Mouse (Mus musculus): ENCODE measurements at regions not wholly inside any gene's neighbourhood (a gene's known extent, or its start where the extent isn't known, plus 50 kb on each side); places are given as distances from the start of the nearest gene placed in this dataset.

DNA sequence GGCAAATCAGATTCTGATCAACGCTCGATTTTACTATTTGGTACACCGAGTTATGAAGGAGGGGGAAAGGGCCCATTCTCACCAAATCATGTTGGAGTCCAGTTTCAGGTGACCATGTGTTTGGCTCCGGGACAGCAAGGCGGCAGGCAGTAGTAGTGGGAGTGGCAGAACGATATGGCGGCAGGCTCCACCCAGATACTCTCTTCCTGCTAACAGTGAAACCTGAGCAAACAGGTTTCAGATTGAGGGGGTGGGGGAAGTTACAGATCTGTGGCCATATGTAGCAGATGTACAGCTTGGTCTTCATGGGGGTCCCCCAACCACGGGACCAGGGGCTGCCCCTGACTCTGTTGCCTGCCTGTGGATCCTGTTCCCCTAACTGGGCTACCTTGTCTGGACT is 224.6 kb upstream of the Prok2 start:
- DNase-seq (ENCODE audit: extremely low spot score in 1 of 2, low spot score in 1 of 2): no peak

DNA sequence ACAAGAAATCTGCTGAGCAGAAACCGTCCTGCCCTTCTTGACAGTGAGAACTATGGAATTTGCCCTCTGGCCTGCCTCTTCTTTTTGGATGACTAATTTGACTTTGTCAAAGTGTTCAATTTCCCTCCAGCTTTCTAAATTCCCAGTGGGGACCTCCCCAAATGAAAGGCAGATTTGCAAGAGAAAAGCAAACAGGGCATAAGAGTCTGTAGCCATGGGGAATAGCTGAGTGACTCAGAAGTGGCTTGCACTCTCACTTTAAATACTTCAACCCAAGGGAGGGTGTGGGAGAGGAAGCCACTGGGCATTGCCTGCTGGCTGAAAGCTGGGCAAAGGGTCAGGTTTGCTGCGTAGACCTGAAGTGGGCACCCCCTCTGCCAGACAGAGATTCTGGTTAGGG is 220.7 kb upstream of the Prok2 start:
- DNase-seq (ENCODE audit: extremely low spot score in 1 of 2, low spot score in 1 of 2): no peak

DNA sequence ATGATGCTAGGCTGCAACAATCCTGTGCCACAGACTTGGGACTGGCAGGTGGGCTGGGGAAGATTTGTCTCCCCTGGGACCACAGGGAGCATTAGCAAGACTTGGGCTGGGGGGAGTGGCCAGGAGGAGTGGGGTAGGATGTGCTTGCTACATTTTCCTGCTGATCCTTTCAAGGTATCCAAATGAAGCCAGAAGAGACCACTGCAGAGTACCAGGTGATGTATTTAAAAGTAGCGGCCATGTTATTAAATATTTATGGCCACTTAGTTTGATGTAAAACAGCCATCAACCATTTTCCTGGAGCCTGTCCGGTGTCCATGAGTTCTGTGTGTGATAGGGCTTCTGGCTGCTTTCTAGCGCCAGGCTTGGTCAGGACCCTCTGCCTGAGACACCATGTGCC is 220.3 kb upstream of the Prok2 start:
- DNase-seq (ENCODE audit: extremely low spot score in 1 of 2, low spot score in 1 of 2): no peak

DNA sequence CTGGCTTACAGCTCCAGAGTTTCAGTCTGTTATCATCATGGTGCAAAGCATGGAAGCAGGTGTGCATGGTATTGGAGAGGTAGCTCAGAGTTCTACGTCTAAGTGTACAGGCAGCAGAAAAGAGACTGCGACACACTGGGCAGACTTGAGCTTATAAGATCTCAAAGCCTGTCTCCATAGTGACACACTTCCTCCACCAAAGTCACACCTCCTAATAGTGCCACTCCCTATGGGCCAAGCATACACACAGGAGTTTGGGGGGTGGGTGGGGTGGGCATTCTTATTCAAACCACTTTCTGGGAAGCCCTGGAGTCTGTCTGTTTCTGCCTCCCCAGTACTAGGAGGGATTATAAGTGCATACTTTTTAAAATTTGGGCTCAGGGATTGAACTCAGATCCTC is 219.5 kb upstream of the Prok2 start:
- DNase-seq (ENCODE audit: extremely low spot score in 1 of 2, low spot score in 1 of 2): no peak

DNA sequence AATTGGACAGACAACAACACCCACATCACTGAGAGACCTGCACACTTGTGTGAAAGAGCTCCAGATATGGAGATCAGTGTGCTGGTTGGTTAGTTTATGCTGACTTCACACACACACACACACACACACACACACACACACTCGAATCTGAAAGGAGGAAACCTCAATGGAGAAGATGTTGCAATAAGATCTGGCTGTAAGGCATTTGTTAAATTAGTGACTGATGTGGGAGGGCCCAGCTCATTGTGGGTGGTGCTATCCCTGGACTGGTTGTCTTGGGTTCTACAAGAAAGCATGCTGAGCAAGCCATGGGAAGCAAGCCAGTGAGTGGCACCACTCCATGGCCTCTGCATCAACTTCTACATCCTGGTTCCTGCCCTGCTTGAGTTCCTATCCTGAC is 216.8 kb upstream of the Prok2 start:
- DNase-seq (ENCODE audit: extremely low spot score in 1 of 2, low spot score in 1 of 2): no peak

DNA sequence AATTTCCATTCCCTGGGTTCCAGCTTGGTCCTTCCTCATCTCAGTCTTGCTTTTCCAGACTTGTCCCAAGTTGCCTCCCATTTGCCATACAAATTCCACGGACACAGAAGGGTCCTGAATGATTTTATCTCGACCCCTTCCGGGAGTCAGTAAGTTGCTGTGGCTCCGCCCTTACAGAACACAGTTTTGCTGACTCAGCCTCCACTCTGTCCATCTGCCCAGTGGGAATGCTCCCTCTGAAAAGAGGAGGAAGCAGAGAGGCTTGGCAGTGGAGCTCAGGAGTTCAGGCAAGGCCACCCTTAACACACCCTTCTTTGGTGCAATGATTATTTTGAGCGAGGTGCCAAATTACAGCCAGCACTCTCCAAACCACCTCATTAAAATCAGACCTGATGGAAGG is 213.9 kb upstream of the Prok2 start:
- no peak for DNase-seq (ENCODE audit: extremely low spot score in 1 of 2, low spot score in 1 of 2)

DNA sequence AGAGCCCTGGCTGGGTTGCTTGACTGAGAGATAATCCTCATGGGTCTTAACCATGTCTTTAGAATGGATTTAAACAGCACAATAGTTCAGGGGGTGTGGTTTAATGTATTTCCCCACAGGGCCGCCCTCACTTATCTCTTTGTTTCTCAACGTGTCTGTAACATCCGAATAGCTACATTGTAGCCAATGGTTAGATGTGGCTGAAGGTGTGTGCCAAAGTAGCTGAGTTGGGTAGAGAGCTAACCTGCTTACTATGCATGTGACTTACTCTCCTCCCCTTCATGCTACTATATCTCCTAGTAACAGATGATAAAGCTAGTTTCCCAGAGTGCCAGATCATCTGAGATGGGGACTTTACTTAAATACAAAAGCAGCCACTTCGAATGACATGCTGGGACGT is 213.2 kb upstream of the Prok2 start:
- DNase-seq (ENCODE audit: extremely low spot score in 1 of 2, low spot score in 1 of 2): no peak

DNA sequence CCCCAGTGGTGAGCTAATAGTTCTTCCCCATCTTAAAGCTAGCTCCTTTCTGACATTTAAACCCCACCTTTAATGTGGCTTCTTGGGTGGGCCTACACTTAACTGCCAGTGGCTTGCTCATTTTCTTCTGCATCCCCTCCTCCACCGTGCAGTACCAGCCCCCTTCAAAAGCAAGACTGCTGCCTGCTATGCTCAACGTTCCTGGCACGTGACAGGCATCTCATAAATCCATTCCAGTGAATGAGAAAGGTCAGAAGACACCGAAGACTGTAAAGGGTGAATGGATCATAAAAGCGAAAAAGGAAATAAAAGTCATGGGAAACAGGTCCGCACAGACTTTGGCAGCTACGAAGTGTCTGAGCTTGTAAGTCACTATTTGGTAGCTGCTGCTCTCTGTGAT is 212.8 kb upstream of the Prok2 start:
- no peak for DNase-seq (ENCODE audit: extremely low spot score in 1 of 2, low spot score in 1 of 2)

DNA sequence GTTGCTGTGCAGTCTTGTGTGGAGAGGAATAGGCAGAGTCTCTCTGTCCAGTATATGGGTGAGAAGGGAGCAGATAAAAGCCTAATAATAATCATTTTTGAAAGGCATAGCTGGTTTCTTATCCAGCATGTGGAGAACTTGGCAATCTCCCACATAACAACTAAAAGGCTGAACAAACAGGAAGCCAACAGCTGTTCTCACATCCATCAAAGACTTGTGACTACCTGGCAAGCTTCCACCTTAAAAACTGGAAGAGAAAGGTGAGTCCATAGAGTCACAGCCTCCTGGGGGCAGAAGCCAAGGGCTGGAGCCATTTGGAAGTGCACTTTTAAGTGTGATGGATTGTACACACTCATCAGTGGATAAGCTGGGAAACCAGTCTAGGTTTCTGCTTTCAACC is 210.5 kb upstream of the Prok2 start:
- no peak for DNase-seq (ENCODE audit: extremely low spot score in 1 of 2, low spot score in 1 of 2)

DNA sequence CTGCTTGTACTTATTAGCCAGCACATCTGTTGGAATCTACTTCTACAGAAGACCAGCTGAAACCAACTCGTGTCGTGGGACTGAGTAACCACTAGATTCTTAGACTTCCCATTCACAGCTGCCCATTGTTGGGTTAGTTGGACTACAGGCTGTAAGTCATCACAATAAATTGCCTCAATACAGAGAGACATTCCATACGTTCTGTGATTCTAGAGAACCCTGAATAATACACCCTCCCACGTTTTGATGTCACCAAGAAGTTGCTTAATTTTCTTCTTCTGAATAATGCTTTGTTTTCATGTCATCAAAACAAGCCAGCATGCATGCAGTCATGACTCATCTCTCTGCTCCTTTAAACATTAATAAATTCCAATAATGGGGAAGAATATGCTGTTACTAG is 209.2 kb upstream of the Prok2 start:
- DNase-seq (ENCODE audit: extremely low spot score in 1 of 2, low spot score in 1 of 2): no peak

DNA sequence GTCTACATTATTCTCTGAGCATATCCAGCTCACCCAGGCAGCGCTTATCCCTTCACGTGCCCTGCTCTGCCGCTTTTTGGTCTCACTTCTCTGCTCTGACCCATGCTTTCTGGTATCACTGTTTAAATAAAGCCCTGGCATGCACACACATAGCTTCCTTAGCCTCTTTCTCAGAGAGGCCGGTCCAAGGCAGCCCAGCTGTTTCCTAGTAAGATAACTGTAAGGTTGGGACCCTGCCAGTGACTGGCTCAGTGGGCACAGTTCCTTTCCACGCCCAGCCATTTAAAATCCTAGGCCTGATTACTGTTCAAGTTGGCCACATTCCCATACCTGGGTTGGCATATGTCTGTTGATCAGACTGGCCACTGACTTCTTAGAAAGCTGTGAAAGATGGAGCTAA is 208.2 kb upstream of the Prok2 start:
- no peak for DNase-seq (ENCODE audit: extremely low spot score in 1 of 2, low spot score in 1 of 2)

DNA sequence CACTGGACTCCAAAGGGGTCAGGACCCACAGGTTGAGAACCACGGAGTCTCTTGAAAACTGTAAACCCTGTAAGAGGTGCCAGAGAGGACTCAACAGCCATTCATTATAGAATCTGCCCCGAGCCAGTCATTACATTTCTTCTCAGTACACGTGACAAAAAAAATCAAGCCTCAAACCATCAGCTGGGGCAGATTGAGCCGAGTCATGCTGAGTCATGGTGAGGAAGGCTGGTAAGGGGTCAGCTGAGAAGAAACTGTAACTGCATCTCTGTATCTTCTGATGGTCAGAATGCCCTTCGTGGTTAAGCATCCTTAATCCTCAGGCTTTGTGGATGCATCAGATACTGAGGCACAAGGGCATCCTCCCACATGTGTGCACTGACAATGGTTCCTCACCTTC is 207.2 kb upstream of the Prok2 start:
- DNase-seq (ENCODE audit: extremely low spot score in 1 of 2, low spot score in 1 of 2): no peak

DNA sequence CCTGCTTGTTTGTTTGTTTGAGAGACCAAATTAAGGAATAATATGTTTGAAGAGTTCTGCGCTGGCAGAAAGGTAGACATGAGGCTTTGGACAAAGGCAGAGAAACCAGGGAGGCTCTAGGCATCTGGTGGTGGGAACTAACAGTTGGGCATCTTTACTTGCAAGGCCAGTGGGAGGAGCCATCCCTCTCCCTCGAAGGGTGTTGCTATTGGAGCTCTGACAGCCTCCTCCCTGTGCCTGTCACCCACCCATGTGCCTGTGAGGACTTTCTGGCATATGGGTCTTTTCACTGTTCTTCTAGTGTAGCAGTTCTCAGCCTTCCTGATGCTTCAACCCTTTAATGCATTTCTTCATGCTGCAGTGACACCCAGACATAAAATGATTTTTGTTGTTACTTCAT is 206.7 kb upstream of the Prok2 start:
- DNase-seq (ENCODE audit: extremely low spot score in 1 of 2, low spot score in 1 of 2): no peak

DNA sequence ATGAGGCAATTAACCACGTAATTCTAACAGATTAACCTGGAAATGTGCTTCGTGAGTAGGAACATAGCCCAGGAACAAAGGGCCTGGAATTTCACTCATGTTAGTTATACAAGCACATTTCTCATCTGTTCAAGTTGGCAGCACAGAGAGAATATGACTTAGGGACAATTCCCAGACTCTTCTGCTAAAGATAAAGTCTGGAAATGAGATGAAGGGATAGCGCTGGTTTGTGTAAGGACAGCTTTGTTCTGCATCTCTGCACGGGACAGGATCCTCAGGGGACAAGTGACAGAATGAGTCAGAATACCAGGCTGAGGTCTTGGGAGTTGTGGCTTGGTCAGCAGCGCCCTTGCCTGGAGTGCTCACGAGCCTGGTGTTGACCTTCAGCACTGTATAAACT is 206.2 kb upstream of the Prok2 start:
- DNase-seq (ENCODE audit: extremely low spot score in 1 of 2, low spot score in 1 of 2): no peak

DNA sequence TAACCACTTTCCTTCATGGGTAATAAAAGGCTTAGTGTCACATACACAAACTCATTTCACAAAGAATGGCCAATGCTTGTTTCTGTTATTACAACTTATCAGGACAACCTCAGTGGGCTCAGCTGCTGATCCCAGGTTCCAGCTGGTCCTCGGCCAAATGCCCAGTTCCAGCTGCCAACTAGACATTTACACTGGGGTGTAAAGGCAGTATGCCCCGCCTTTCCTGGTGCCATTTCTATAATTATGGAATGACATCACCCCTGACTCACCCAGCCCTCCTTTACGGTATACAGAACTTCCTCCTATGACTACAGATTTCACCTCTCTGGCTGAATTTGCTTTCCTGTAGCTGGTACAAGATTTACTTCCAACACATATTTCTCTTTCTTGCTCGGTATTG is 205.4 kb upstream of the Prok2 start:
- DNase-seq (ENCODE audit: extremely low spot score in 1 of 2, low spot score in 1 of 2): no peak

DNA sequence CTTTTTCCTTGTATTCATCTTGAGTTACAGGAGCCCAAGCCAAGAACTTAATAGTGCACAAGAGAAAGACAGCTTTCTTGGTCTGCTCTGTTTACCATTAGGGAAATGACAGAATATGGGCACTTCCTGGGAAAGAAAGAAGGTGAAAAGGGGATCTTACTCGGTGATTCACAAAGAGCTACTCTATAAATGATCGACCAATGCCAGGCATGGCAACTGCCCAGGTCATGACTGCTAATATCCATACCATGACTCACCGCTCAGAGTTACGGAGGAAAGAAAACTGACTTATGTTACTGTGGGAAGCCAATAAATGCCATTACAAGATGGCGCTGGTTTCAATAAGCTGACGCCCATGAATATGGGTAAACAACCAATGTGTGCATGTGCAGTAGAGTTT is 204.1 kb upstream of the Prok2 start:
- no peak for DNase-seq (ENCODE audit: extremely low spot score in 1 of 2, low spot score in 1 of 2)

DNA sequence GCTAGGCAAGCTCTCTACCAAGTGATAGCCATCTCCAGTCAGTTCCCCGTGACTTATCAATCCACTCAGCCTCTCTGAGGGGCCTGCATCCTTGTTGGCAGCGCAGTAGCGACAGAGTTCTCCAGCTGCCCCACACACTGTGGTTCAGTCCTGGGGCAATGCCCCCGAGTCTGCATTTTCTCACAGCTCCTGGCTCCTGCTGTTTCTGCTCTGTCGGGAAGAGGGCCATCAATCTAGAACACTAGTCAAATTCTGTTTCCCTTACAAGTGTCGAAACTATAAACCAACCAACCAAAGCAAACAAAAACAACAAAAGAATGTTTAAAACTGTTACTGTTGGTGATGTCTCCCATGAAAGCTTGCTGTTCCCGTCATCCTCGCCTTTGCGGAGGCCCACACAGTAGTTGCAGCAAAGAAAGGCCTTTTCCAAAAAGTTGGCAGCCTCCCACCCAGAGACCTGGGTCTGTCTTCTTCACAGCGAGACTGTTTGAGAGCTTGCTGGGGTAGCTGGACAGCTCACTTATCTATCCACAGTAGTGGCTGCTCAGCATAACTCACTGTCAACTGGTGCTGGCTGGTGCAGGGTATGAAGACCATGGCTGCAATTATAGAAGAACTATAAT is 201.9 kb upstream of the Prok2 start:
- DNase-seq (ENCODE audit: extremely low spot score in 1 of 2, low spot score in 1 of 2): no peak

DNA sequence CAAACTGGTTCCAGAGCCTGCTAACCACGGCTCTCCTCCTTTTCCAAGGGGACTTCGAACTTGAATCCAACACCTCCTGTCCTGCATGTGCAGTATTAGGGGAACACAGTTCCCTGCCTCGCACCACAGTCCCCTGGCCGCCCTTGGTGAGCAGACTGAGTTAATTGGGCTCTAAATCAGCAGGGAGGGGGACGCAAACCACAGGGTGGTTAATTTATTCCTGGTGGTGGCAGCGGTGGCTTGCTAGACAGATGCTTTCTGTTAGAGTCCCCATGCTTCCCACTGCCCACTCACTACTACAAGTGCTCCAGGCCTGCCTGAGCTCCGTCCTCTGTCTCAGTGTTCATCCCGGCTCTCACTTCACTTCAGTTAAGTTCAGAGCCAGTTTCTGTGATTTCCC is 198.0 kb upstream of the Prok2 start:
- no peak for DNase-seq (ENCODE audit: extremely low spot score in 1 of 2, low spot score in 1 of 2)

DNA sequence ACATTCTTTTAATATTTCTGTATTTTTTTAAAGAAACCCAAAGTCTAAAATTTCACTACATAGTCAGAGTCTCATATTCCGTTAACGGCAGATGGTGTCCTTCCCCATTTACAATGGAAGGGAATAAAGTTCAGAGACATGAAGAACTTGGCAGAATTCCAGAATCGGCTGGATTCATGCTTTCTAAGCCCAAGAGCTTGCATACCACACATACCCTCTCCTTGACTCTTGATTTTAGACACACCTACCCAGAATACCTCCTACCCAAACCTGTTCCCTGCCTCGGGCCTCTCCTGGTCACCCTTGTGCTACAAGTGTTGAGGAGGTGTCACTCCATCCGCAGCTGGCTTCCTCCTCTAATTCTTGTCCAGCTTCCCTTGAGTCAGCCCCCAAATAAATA is 195.8 kb upstream of the Prok2 start:
- no peak for DNase-seq (ENCODE audit: extremely low spot score in 1 of 2, low spot score in 1 of 2)

DNA sequence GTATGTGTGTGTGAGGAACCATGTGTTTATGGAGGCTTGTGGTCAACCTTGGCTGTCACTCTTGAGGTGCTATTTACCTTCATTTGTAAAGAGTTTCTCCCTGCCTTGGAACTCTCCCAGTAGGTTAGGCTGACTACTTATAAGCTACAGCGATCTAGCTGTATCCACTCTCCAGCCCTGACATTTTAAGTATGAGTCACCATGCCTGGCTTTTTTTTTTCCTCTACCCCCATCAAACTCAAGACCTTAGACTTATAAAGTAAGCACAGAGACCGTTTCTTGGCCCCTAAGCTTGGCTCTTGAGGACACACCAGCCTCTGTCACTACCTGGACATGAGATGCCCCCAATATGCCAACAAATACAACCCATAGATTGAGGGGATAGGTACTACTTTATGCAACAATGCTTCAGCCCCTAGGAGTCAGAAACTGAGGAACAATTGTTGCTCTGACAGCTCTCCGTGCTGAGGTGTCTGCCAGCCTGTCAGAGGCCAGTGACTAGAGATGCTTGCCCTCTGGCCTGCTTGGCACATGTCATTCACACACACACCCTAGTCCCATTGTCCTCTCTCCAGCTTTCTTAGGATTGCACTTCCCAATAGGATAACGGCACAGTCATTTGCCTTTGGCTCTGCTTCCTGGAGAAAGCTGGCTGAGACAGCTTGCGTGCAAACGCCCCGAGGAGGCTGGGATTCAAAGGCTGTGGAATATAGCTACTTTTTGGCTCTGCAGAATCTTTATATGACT is 193.8 kb upstream of the Prok2 start:
- DNase-seq (ENCODE audit: extremely low spot score in 1 of 2, low spot score in 1 of 2): no peak

DNA sequence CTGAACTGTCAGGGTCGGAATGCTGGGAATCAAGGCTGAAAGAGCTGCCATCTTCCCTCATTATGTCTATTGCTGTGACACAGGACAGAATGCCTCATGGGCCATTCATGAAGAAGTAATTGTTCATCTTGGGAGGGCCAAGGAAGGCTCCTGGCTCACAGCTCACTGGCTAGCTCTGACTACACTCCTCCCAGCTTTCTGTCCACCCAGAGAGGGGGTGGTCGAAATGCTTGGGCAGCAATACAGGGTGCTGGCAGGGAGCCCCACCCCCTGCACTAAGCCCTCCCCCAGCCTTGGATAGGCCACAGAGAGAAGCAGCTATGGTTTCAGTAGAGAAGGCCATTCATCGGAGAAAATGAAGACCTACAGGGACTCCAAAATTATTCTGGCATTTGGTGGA is 192.2 kb upstream of the Prok2 start:
- DNase-seq (ENCODE audit: extremely low spot score in 1 of 2, low spot score in 1 of 2): no peak

DNA sequence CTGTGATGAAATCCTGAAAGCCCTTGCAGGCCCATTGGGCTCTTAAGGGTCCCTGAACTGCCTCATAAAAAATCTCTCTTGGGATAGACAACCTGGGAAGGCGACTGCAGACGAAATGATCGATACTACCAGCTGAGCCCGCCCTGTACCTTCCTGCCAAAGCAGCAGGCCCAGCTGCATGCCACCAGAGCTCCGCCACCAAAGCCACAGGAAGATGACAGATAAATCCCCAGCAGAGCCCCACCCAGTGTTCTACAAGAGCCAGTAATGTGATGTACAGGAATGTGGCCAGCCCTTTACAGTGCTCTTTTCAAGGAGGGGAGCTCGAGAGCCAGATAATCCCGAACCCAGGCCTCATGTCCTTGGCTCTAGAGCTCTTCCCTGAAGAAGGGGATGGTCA is 183.7 kb upstream of the Prok2 start:
- no peak for DNase-seq (ENCODE audit: extremely low spot score in 1 of 2, low spot score in 1 of 2)

DNA sequence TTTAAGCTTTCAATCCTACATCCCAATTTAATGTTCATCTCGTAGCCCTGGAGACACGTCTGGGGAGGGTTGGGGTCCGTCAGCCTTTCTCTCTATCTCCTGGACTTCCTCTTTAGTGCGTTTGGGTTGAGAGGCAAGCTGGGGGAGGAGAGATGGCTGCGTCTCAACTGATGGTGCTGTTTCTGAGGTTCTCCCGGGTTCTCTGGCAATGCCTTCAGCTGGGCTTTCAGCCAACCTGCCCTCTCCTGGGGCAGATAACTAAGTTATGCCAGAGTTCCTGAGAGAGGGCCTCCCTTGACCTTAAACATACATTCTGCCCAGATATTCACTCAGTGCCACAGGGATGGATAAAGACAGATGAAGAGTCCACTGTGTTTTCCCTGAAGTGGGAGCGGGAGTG is 183.3 kb upstream of the Prok2 start:
- no peak for DNase-seq (ENCODE audit: extremely low spot score in 1 of 2, low spot score in 1 of 2)

All from layer of hippocampus, postnatal 25 days (tissue).